Mouse (Mus musculus) spleen, postnatal 36 days (tissue): ENCODE data around the gene AI413582.
A peak's percentile ranks its signal among the peaks of the same experiment; 100 is the strongest.

ENCODE experiments used
- DNase-seq, 2 experiments: peaks; one replicate each; pipeline ENCODE4 v3.0.0; 2022; ENCODE audit warnings: low spot score in 2 of 2, mixed read lengths in 1 of 2

Gene AI413582

DNA sequence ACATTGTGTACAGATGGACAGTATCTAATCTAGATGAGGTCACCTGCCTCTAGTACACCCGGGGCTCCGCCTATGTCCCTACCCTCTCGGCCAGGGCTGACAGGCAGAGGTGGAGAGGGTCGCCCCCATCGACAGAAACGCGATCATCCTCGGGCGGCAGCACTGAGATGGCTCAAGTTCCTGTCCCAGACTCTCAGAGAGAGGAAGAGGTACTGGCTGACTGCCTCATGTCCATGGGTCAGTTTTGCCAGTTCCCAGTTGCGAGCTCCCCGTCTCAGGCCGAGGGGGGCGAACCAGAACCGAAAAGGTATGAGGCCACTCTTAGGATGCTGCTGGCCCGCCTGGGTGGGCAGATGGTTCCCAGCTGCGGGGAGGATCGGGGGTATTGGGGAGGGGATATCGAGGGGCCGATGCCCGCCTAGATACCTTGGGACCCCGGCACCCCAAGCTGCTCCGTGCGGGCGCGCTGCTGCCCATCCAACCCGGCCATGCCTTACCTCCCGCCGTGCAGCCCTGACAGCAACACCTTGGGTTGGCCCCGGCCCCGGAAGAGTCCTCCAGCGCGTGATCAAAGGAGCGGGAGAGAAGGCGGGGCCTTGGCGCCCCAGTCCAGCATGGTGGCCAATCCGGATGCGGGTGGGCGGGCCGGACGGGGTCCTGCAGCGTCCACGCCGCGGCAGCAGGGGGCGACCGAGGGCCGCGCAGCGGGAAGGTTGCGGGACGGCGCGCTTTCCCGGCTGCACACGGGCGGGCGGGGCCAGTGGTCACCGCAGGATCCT lies at the start of gene AI413582:
AI413582 (minus strand) TSS at position 594 of the 779 bp plus-strand sequence.
- peak; percentile 93 to 95 for DNase-seq

GRCm38 (mm10) chr17:27613016-27613415 lies 47.5 kb upstream of the AI413582 start:
- no peak for DNase-seq

DNA sequence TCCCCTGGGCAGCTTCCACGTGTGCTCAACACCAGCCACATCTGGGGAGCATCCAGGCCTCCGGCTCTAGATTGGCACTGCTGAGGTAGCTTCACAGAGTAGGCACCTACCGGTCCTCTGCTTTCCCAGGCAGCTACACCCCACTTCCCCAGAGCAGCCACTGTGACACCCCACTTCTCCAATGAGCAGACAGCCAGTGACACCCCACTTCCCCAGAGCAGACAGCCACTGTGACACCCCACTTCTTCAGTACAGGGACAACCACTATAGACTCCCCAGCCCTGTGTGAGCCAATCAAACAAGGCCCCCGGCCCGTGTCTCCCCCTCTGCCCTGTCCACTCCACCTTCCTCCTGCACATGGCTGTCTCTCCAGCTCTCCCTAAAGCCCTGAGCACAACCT lies 46.4 kb upstream of the AI413582 start:
- DNase-seq: no peak

GRCm38 (mm10) chr17:27611519-27611884 lies 45.9 kb upstream of the AI413582 start:
- no peak for DNase-seq

DNA sequence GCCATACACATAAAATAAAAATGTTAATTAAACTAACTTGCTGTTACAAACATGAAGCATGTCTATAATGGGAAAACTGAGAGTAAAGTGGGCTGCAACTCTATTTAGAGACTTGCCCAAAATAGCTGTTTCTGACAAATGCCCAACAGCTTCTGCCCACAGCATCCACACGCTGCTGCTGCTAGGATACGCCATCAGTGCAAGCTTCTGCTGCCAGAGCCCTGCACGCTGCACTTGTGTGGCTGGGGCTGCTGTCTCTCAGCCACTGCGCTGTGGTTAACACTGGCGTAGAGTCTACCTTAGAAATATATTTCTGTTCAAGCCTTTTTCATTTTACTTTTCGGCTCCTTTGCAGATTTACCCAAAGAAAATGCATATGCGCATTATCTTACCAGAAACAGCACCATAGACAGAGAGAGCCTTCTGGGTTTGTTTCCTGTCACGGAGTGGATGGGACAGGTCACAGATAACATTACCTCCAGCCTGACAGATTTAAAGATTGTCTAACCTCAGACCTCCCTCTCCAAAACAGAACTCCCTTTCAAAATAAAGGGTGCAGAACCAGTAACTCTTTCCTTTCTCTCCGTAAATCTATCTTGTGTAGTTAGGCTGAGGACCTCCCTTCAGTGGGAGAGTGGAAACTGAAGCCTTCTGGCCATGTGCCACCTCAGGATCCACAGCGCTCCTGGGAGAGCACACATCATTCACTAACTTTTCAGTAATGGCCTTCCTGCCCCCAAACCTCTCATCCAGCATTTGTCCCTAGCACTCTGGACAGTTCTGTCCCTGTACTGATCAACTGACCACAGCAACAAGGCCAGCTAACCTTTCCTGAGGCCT lies 45.3 kb upstream of the AI413582 start:
- no peak for DNase-seq

DNA sequence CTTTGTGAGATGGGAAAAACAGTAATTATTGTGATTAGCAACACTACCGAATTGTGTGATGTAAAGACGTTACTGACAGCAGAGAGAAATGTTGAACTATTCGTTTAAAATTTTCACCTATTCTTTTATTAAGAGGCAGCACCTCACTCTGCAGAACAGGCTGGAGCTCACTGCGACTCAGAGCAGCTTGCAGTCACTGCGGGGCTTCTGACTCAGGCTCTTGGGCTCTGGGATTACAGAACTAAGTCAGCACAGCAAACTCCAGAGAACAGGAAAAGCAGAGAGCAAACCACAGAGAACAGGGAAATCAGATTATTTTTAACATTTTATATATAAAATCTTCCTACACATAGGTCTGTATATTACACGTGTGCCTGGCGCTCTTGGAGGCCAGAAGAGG lies 44.0 kb upstream of the AI413582 start:
- DNase-seq: no peak

GRCm38 (mm10) chr17:27603522-27604234 lies 38.1 kb upstream of the AI413582 start:
- DNase-seq: no peak

DNA sequence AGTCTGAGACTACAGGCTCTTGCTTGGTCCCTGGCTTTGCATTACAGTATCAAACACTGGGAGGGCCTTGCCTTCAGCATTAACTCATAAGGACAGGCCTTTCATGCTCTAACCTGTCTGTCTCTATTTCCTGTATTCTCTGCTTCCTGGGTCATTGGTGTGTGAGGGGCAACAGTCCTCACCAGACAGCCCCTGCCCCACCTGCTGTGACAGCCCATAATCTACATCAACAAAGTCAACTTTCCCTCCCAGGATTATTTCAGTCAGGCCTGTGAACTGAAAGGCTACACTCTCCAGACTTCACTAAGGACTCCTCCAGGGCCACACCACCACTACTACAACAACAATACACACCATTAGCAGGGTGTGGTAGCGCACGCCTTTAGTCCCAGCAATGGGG lies 37.5 kb upstream of the AI413582 start:
- DNase-seq: no peak

DNA sequence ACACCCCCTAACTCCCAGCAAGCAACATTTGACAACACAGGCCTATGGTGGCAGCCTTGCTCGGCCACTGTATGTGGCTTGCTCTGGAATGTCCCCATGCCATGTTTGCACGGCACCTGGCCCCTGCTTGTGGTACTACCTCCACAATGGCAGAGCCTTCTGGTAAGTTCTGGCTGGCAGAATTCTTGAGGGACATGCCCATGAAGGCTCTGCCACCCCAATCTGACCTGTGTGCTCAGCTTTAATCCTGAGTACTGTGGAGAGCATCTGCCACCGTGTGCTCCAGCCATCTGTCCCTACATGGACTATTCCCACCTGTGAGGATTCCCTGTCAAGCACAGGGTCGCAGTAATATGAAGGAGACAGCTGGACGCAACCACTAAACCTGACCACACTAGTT lies 35.3 kb upstream of the AI413582 start:
- no peak for DNase-seq

GRCm38 (mm10) chr17:27600286-27600685 lies 34.7 kb upstream of the AI413582 start:
- DNase-seq: no peak

GRCm38 (mm10) chr17:27596376-27597190 lies 31.0 kb upstream of the AI413582 start:
- DNase-seq: no peak

GRCm38 (mm10) chr17:27595659-27596375 lies 30.3 kb upstream of the AI413582 start:
- no peak for DNase-seq

- DNase-seq: no peak
These were observed 27.0 kb upstream of the AI413582 start for GRCm38 (mm10) chr17:27592565-27592910.

DNA sequence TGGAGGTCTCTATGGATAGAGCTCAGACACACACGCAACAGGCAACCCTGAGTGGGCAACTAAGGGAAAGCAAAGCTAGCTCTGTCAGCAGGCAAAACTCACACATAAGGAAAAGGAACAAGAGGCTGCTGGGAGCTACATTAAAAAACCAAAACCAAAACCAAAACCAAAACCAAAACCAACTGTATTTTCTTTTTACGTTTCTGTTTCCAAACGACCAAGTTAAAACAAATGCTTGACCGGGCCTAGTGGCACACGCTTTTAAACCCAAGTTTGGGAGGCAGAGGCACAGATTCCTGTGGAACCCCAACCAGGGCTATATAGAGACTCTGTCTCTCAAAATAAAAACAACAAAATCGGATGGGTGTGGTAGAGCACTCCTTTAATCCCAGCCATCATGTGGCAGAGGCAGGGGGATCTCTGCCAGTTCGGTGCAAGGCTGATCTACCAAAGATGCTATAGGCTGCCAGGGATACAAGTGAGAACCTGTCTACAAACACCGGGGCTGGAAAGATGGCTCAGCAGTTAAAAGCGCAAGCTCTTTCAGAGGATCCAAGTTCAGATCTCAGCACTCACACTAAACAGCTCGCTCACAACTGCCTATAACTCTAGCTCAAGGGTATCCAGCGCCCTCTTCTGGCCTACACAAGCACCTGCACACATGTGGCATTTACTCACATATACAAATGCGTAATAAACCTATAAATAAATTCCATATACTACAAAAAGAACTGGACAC lies 26.4 kb upstream of the AI413582 start:
- no peak for DNase-seq

GRCm38 (mm10) chr17:27588231-27588630 lies 22.7 kb upstream of the AI413582 start:
- no peak for DNase-seq

DNA sequence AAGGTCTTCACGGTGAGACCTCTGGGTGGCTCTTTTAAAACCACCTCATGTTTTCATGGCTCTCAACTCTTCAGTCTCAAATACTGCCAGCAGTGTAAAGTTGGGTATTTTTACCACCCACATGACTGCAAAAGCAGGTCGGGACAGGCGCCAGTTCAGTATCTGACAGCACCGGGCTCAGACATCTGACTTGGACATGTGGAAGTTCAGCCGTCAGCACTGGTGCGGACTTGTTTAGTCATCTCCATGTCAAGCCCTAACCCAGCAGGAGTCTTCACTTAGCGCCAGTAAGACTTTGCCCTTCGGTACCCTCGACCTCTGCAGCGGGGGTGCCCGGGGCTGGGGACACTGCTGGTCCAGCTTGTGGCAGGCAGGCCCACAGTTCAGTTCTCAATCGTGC lies 21.7 kb upstream of the AI413582 start:
- DNase-seq: no peak

- DNase-seq: no peak
These were observed 21.1 kb upstream of the AI413582 start for GRCm38 (mm10) chr17:27586661-27587060.

DNA sequence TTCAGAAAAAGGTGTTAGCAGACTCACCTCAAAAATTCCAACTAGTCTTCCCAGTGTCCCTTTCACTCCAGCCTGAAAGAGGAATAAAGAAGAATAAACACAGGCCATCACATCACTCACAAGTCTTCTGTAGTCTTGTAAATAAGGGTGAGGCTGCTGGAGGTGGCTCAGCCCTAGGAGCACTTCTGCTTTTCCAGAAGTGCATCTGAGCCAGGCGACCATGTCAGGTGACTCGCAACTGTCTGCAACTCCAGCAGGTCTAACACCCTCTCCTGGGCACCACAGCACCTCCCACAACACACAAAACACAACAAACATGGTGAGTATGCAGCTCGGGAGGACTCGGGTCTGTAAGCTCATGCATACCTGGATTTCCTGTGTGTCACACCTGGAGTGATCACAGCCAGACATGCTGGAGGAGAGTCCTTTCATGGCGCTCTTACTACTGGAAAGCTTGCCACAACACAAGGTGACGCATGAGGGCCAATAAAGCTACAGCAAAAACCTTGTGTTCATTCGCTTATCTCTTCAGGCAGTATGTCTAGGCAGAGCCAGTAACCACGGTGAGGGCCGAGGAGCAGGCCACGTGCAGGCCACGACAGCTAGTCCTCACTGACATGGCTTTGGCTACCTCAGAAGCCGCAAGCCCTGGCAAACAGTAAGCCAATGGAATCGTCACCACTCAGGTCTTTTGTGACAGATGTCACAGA lies 17.8 kb upstream of the AI413582 start:
- DNase-seq: no peak

- DNase-seq: no peak
These were observed 15.0 kb upstream of the AI413582 start for GRCm38 (mm10) chr17:27580392-27581068.
